Mouse (Mus musculus) kidney, adult 11 months (tissue): ENCODE results near the gene Efcab5.
"Not testable (repeated sequence)": the region's sequence is repeated elsewhere in the genome, so short reads cannot be mapped to it uniquely, and the experiment has no call there.

Experiments
- DNase-seq: peaks from one replicate; pipeline ENCODE4 v3.0.0; 2022

Gene Efcab5

DNA sequence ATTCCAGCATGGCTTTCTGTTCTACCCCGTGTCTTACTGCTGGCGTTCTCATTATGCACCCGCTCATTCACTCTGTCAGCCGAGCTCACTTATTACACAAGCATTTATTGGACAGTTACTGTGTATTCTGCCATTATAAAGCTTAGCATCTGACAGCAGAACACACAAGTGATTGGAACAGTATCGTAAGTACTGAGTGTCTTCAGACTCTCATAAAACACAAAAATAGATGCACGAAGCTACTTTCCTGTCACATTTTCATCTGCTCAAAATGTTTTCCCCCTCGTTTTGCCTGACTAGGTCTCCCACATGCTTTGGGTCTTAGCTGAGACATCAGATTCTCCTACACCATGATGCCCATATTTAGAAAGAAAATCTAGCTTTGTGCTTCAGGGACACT, 14.2 kb downstream of the Efcab5 start:
- no peak for DNase-seq

DNA sequence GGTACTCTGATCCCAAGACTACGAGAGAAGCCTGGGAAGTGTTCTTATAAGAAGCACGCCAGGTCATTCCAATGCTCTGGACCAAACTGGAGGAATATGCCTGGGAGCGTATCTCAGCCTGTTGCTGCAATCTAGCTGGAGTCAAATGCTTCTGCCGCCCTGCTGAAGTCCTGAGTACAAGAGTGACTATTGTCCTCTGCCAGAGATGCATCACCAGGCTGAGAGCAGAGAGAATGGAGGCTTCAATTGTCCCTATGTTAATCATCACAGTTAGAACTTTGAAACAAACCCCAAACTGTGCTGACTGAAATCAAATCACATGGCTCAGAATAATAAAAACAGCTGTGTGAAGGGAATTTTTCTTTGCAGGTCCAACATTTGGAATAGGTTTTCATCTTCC, 15.0 kb downstream of the Efcab5 start:
- DNase-seq, result no peak

DNA sequence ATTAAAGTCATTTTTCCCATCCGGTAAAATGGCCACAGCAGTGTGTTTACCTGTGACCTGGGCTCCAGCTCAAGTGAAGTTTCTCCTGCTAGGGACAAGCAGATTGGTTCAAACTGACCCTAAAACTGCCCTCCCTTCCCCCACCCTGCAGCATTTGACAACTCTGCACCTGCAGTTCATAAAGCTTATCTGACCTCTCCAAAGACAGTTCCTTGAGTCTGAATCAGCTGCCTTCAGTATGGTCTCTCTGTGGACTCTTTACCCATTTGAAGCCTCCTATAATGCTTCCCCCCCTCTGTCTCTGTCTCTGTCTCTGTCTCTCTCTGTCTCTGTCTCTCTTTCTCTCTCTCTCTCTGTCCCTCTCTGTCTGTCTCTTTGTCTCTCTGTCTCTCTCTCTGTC, 28.0 kb downstream of the Efcab5 start:
- DNase-seq, result no peak

- no peak for DNase-seq
These were observed 28.4 kb downstream of the Efcab5 start for GRCm38 (mm10) chr11:77160341-77160740.

DNA sequence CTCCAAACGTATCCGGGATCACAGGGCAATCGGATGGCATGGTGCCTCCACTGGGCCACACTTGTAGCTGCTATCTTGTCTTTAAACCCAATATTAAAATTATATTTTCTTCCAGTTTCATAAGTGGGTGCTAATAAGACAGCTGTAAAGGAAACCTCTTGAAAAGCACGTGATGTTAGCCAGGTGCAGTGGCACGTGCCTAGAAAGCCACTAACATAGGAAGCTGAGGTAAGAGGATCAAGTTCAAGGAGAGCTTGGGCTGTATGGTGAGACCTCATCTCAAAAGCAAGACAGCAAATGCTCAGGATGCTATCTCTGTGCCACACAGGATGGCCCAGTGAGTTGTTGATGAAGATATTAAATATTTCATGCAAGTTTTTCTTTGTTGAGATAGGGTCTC, 34.6 kb downstream of the Efcab5 start:
- DNase-seq, result no peak

- DNase-seq, result no peak
These were observed 38.0 kb downstream of the Efcab5 start for GRCm38 (mm10) chr11:77150806-77151205.

GRCm38 (mm10) chr11:77149783-77150630, 38.8 kb downstream of the Efcab5 start:
- not testable (repeated sequence) for DNase-seq

DNA sequence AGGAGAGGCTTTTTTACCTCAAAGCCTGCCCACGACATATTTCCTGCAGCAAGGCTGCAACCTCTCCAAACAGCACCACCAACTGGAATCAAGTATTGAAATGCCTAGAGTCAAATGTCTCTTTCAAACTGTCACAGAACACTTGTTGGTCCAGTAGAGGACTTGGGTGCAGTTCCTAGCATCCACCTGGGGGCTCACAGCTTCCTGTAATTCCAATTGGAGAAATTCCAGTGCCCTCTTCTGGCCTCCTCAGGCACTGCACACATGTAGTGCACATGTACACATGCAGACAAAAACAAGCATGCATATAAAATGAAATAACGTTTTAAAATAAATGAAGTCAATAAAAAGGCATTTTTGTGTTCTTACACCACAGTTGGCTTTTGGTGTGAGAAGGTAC, 40.0 kb downstream of the Efcab5 start:
- DNase-seq, result no peak

- DNase-seq, result no peak
These were observed 41.0 kb downstream of the Efcab5 start for GRCm38 (mm10) chr11:77147753-77148152.

DNA sequence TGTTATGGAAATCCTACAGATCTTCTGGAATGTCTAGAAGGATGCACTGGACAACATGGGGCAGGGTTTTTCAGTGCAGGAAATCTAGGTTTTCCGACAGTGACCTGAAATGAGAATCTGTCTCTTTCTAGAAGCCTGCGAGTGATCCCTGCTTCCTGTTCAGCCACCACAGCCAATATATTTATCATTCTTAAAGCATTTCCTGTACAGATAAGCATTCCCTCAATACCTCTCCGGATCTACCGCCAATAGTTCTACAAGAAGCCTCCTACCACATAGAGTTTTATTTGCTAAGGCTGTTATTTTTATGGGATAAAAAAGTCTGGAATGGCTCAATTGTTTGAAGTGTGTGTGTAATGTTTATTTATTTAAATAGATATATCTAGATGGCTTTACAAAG, 43.3 kb downstream of the Efcab5 start:
- no peak for DNase-seq

DNA sequence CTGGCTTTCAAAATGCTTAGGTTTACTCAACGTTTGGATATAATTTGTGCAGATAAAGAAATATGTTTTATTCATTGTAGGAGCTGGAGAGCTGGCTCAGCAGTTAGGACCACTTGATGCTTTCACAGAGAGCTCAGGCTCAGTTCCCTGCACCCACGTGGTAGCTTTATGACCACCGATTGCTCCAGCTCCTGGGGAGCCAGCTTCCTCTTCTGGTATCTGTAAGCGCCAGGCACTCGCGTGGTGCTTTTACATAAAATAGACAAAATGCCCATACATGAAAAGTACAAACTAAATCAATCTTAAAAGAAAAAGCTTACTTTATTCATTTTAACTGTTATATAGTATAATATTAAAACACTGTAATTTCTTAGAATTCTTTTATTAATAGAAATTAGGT, 46.8 kb downstream of the Efcab5 start:
- DNase-seq, result no peak

- no peak for DNase-seq
These were observed 48.8 kb downstream of the Efcab5 start for GRCm38 (mm10) chr11:77139976-77140375.

GRCm38 (mm10) chr11:77133450-77133849, 55.3 kb downstream of the Efcab5 start:
- DNase-seq, result no peak

- DNase-seq, result no peak
These were observed 56.2 kb downstream of the Efcab5 start for GRCm38 (mm10) chr11:77132580-77132979.

DNA sequence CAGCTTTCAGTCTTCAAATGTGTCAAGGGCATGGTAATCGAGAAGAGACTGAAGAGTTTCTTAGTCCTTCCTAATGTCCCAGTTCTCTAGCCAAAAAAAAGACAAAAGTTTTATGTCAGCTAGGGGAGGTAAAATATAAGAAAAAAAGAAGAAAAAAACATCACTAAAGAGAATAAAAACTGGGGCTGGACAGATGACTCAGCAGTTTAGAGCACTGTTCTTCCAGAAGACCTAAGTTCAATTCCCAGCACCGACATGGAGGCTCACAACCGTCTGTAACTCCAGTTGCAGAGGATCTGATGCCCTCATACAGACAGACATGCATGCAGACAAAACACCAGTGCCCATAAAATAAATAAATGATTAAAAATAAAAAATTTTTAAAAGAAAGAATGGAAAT, 60.2 kb downstream of the Efcab5 start:
- no peak for DNase-seq

DNA sequence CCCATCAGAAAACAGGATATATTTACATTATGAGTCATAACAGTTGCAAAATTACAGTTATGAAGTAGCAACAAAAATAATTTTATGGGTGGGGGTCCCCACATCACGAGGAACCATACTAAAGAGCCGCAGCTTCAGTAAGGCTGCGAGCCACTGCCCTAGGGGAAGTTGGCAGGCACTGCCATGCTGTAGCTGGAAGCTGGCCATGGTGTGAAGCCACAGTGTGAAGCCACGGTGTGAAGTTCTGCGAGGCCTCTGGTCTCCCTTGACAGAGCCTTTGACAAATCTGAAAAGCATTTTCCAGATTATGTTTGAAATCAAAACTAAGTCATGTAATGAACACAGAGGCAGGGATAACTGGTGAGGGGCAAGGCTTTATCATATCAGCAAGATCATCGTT, 77.6 kb downstream of the Efcab5 start:
- no peak for DNase-seq

DNA sequence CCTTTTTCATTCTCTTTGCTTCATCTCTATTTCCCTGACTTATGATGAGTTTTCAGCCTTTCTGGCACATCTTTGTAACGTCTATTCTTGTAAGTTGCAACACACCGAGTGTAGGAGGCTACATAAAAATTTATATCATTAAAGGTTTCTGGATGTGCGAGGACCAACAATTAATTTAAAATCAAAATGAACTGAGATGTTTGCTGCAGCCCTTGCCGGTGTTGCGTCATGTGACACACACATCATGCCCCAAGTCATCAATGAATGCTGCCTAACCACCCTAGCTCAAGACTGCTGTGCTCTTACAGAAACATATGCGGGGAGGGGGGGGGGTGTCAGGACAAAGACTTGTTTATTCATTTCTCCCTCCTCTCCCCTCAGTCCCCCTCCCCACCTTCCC, 80.3 kb downstream of the Efcab5 start:
- DNase-seq, result no peak

- not testable (repeated sequence) for DNase-seq
These were observed 80.9 kb downstream of the Efcab5 start for GRCm38 (mm10) chr11:77107872-77108271.

- DNase-seq, result no peak
These were observed 81.8 kb downstream of the Efcab5 start for GRCm38 (mm10) chr11:77106961-77107360.

DNA sequence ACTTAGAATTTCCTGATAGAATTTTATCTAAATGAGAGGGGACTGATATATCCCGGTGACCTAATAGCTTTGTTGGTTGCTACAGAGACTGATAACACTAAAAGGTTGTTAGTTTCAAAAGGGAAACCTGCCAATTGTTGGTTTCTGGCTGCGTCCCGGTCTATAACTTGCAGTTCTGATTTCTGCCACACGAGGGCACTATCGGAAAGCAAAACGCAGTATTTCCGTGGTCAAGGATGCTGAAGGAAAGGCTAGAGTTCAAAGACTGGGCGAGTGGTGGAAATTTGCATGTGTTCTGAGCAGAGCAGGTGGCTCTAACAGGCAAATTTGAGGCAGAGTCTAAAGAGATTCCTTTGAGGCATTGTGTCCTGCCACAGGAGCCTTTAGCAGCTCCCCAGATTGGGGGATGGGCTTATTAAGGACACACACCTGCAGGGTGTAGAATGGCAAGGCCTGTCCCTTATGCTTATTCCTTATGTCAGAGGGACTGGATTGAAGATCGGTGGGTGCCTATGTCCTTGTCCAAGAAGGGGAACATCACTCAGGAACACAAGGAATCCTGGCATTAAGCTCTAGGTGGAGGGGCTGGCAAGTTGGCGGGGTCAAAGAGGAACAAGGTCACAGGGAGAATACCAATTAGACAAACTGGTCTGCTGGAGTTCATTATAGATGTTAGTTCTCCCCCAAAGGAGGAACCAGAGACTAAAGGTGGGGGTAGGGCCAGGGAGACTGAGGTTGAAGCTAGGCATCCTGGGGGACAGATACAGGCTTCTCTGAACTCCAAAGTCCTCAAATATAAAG, 88.4 kb downstream of the Efcab5 start:
- DNase-seq, result peak; percentile 60

GRCm38 (mm10) chr11:77098332-77098972, 90.3 kb downstream of the Efcab5 start:
- DNase-seq, result no peak

DNA sequence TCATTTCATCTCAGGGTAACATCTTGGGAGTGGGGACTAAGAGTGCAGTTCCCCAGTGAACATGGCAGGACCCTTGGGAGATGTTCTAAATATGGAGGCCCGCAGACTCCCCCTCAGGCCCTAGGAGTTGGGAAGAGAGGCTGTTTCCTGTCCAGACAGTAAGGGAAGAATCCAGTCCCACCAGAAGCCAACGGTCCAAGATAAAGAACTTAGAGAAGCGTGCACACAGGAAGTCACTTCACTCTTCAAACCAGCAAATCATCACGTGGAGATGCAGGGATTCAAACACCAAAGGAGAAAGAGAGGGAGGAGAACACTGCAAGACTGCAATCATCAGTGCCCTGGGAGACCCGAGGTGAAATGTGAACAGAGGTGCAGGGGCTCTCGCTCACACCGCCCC, 91.8 kb downstream of the Efcab5 start:
- no peak for DNase-seq

DNA sequence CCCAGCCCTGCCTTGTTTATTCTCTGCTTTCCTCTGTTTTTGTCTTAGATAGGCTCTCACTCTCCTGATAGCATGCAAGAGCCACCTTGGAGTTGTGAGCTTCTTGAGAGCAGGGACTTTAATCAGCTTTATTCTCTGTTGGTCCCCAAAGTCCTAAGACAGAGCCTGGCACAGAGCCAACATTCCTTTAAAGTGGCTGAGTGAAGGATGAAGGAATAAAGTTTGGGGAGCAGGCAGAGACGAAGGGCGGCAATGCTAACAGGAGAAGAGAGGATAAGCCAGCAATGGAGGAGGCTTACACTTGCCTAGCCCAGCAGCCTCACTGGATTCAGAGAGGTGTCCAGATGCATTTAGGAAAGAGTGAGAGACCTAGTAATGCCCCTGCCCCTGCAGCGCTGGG, 92.2 kb downstream of the Efcab5 start:
- no peak for DNase-seq

DNA sequence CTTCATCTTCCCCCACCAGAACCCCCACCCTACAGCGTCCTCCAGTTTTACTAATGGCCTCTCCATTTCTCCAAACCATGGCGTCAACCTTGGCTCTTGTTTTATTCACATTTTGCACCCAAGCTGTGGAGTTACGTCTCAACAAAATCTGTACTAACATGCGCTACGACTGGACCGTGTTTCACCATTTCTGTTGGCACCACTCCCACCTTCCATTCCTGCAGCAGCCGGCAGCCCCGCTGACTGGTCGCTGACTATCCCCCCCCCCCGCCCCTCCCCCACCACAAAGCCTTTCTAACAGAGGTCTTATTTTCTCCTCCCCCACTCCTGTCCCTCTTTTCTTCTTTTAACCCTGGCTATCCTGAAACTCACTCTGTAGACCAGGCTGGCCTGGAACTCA, 93.6 kb downstream of the Efcab5 start:
- DNase-seq, result no peak
